Mouse (Mus musculus): Measurements from ENCODE around the gene Ppp2r3d.

Gene Ppp2r3d

DNA sequence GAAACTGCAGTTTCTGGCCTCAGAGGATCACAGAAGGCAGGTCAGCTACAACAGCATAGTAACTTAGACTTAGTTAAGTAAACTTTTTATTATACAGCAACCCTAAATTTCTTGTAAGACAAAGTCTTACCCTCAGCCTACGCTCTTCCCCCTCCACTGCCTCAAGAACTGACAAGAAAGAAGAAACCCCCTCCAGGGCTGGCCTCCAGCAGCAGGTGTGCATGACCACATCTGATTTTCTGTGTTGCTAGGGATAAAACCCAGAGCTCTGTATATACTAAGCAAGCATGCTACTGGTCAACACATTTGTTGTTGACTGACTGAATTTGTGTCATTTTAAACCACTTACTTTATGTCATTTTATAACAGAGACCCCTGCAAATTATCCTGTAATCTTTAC lies 65.1 kb downstream of the Ppp2r3d start:
- no peak for DNase-seq (ENCODE audit: low read depth, low spot score)

DNA sequence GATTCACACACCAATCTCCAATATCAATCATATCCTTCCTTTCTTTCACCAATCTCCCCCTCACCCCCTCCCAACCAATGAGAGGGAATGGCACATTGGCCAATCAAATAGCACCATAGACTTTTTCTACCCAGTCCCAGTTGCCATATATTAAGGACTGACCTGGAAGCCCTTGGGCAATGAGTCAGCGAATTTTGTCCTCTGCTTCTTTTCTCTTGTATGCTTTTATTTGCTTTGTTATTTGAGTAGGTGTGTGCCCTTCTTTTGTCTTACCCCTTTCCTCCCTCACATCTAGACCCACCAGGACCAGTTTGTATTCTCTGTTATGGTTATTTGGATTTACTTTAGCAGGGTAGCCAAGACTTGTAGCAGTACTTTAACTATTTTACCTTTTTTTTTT lies 68.1 kb downstream of the Ppp2r3d start:
- no peak for DNase-seq (ENCODE audit: low read depth, low spot score)

Data from telencephalon, adult 2 months (tissue).